Mouse (Mus musculus): ENCODE measurements around the gene Dgkg.

Gene Dgkg

DNA sequence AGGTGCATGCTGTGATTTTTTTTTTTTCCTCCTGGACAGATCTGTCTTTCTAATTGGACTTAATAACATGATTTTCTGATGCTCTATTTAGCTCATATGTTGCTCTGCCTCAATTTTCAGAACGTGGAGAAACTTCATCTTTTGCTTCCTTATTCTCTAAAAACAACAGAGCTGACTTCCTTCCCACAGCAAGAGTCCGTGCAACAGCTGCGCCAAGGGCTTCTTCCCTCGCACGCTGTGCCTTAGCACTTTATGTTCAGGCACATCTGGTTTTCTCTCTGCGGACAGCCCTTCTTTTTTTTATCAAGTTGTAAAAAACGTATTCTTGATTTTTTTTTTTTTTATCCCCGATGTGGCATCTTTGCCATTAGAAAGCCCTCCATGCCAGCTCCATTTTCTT, 111.2 kb downstream of the Dgkg start:
- peak; percentile 10 for DNase-seq (ENCODE audit: low read depth)

DNA sequence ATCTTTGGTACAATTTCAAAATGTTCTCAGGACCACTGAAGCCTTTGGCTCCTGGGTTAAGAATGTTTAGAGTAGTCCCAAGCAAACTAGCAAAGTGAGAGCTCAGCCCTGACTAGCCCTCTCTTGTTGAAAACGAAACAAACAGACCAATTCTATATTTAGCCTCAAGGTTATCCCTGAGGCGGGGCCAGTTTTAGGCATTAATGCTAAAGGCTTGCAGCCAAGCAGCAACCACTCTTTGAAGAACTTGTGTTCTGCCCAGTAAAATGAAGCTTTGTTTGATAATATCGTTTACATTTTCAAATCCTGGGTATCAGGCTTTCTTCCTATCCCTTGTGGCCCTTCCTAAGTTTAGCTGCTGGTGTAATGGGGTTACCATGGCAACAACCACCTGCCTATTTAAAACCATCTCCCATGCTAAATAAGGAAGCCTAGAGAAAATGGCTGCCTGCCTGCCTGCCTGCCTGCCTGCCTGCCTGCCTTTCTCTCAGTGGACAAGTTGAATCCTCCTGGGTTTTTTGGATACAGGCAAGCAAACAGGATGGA, 111.9 kb downstream of the Dgkg start:
- peak; percentile 63 for DNase-seq (ENCODE audit: low read depth)

DNA sequence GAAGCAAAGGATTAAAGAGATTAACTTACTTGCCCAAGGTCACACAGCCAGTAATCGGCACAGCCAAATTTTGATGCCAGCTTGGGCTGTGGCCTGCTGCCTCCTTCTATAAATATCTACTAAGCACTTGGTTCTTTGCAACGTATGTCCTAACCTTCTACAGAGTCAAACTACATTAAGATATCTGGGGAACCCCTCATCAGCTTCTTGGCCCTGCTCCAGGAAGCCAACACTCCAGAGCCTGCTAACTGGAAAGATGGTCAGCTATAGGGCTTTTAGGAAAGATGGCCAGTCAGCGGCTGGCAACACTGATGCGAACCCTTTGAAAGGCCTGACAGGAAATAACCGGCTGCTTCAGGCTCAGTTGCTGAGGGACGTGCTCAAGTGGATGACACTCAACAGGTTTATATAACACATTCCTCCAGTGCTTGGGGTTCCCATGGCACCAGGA, 114.3 kb downstream of the Dgkg start:
- no peak for DNase-seq (ENCODE audit: low read depth)

DNA sequence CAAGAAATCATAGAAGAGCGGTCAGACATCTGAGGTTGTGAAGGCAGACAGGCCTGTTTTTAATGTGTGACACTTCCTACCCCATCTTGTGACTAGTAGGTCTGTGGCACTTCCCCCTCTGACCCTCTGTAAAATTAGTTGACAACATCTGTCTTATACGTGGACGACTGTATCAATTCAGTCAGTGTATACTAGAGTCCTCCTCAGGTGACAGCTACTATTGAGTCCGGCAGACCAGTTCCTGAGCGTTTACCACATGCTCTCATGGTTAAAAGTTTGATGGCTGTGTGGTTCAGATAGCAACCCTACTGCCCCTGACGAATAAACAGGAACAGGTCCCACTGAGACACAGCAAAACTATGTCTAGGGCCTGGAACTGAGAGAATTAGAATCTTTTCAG, 117.7 kb downstream of the Dgkg start:
- DNase-seq (ENCODE audit: low read depth), result no peak

DNA sequence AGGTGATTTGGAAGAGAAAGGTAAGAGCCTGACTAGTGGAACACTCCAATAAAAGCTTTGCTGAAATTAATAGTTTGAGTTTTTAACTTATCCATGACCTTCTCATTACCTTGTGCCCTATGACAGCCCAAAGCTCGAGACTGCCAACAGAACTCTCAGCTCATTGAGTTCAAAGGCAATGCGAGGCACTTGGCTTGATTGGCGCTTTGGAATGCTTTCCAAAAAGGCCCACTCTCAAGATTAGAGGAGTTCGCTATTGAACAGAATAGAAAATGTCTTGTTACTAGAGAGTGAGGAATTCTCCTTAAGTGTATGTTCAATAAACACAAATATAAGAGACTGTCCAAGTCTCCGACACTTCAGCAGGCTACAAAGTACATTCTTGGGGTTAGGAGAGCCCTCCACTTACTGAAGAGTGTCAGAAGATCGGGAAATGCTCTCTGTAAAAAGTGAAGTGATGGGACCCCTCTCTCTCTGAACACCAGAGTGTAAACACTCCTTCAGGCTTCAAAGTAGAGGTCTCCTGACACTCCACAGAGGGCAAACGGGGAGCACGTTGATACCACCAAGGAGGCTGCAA, 120.3 kb downstream of the Dgkg start:
- DNase-seq (ENCODE audit: low read depth), result no peak

DNA sequence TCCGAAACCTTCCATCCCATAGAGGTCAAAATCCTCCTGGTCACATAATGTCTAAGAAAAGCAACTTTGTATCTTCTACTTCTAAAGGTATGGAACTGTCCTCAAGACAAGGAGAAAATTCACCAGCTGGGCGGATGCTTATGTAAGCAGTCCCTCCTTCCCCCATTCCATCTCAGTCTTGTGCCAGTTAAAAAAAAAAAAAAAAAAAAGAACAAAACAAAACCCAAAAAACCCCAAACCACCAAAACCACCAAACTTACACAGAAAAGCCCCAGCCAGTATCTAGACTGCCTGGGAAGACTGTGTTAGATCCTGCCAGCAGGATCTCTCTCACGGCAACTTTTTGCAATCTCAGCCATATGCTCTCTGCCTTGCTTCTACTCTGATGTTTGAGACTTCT, 123.9 kb downstream of the Dgkg start:
- no peak for DNase-seq (ENCODE audit: low read depth)

DNA sequence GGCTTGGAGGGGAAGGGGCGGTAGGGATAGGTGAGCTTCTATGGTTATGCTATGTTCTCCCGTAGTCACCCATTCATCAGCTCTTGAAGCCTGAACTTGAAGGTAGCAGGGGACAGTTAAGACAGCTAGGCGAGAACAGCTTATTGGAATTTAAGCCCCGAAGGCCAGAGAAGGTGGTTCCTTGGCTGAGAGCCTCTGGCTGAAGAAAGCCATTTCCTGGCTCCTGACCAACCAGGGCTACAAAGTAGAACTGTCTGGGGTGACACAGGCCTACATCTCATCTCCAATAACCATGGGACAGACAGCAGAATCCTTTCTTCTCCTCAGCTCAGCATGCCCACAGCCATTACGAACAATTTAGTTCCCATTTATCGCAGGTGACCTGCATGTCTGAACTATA, 125.2 kb downstream of the Dgkg start:
- no peak for DNase-seq (ENCODE audit: low read depth)

GRCm38 (mm10) chr16:22531041-22531440, 126.0 kb downstream of the Dgkg start:
- no peak for DNase-seq (ENCODE audit: low read depth)

GRCm38 (mm10) chr16:22527499-22527939, 129.5 kb downstream of the Dgkg start:
- DNase-seq (ENCODE audit: low read depth), result no peak

GRCm38 (mm10) chr16:22526386-22526785, 130.6 kb downstream of the Dgkg start:
- peak; percentile 45 for DNase-seq (ENCODE audit: low read depth)

DNA sequence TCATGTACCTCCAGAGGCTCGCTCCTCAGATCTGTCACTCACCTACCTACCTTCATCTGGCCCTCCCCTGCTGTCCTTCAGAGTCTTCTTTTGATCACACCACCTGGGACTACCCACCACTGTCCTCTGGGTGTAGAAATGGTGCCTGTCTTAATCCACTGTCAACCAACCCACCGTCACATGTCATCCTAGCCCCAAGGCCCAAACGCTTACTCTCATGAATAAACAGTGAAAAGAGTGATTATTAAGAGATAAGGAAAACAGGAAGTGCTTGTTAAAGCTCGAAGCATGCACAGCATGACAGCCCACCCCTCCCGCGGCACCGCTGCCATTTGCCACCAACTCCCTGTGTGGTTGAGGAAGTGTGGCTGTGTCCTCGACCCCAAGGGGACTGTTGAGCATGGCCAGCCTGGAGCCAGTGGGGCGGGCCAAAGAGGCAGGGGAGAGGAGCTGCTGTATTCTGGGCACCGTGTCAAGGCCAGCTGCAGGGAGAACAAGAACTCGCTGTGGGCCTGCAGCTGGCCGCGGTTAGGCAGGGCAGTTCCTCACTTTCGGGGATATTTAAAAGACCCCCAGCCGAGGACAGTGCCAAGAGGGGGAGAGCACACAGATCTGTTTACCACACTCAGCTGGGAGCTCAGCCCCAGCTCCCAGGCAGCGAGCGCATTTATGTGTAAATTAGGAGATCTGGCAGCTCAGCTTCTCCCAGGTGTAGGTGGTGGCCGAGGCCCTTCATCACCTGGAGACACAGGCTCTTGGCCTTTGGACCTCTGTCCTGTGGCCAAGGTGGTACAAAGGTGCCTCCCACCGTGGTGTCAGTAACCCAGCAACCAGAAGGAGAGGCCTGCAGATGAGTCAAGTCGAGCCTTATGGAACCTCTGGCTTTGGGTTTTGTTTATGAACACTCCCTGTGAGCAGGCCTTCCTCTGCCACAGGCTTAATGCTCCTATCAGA, 139.3 kb downstream of the Dgkg start:
- DNase-seq (ENCODE audit: low read depth), result no peak

- DNase-seq (ENCODE audit: low read depth), result no peak
Measured at GRCm38 (mm10) chr16:22515476-22515875, 141.5 kb downstream of the Dgkg start.

GRCm38 (mm10) chr16:22510861-22511637, 146.0 kb downstream of the Dgkg start:
- DNase-seq (ENCODE audit: low read depth), result no peak

DNA sequence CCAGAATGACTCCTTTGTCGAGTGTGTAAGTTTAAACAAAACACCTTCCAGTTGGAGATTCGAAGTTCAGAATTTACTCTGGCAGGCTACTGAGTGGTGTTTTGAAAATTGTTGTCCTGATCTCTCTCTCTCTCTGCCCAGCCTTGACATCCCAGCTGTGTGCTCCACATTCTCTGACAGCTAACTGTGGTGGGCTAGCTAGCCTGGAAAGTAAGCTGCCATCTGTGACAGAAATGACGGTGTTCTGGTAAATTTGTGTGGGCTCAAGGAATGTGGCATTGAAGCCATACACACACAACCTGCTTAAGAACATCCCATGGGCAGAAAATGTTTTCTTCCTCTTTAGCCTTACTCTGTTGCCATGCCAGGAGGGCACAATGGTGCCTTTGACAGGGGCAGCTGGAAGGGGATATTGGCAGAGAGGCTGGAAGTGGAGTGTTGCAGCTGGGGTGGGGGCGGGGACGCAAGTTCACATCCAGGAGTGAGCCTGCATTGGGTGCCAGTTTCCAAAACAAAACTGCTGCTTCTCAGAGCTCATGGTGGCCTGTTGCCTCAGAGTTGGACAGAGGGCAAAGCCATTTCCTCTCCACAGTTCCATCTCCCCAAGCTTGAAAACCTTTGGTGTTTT, 148.0 kb downstream of the Dgkg start:
- DNase-seq (ENCODE audit: low read depth), result no peak

DNA sequence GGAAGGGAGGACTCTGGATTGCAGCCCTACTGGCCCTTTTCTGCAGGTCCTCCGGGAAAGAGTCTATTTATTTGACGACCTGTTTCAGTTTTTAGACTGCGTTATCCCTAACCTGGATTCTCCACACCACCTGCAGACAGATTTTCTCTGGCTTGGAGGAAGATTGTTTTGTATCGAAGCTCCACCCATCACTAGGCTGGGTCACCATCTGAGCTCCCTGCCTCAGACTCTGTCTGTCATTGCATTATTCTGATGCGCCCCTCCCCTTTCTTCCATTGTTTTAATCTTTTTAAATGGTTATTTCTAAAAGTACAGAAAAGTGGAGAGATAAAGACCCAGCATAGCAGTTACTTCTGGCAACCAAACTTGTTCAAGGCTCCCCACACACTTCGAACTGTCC, 151.4 kb downstream of the Dgkg start:
- DNase-seq (ENCODE audit: low read depth), result no peak

GRCm38 (mm10) chr16:22504851-22505250, 152.2 kb downstream of the Dgkg start:
- DNase-seq (ENCODE audit: low read depth), result no peak

GRCm38 (mm10) chr16:22504049-22504448, 153.0 kb downstream of the Dgkg start:
- no peak for DNase-seq (ENCODE audit: low read depth)

DNA sequence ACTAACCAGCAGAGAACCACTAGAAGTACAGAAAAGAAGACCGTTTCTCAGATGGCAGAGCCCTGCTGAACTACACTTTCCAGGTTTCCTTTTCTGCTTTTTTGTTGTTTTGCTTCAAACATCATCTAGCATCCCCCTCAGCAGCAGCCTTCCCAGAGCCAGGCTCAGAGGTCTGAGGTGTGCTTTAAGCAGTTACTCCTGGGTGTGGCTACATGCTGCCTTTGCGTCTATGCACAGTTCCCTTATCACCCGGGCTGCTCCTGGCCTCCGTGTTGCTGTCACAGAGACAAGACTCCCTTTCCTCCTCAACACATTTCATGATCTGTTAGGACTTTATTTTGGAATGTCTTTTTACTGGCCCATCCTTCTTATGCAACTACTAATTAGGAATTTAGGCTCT, 153.6 kb downstream of the Dgkg start:
- no peak for DNase-seq (ENCODE audit: low read depth)

DNA sequence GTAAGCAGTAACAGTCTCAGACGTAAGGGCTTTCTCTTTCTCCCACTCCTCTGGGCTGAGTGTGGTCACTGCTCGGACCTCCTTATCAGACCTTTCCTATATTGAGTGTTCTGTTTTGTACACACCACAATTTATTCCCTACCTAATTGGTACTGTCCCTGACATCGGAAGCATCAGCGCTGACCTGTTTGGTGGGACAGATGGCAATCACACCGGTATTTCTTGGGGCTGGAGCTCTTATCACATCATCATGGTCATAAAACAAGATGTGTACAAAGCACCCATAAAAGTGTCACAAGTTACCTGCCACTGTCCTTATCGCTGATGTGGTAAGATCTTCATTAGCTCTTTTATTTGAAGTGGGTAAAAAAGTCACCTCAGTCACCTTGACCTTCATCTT, 155.2 kb downstream of the Dgkg start:
- no peak for DNase-seq (ENCODE audit: low read depth)

DNA sequence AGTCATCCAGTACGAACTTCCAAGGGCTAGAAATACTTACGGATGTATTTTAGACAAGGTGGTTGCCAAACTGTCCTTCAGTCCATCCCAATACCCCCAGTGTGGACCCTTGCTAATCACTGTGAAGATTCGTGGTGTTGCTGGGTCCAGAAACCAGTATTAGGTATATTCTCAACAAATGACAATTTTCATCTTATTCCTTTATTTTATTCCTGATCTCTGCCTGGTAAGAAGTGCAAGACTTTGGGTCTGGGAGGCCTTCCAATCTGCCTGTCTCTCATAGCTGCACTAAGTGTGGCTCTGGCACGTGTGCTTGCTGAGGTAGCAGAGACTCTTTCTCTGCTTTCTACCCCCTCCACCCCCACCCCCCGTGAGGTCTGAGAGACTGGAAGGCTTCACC, 156.5 kb downstream of the Dgkg start:
- no peak for DNase-seq (ENCODE audit: low read depth)

DNA sequence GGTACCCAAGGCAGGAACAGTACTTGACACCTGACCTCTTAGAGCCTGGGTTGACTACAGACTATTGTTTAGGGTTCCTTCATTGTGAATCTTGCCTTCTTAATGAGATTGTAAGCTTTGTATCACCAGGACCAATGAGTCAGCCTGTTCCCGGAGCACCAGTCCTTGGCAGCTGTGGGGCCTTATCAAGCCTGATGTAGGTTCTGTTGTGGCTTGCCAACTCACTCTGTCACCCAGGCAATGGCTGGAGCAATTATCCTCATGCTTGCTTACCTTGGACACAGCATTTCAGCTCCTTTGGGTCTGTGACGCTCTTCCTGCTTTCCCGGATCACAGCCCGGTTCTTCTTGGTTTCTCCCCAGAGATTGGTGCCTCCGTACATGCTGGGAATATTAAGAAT, 157.1 kb downstream of the Dgkg start:
- DNase-seq (ENCODE audit: low read depth), result no peak

DNA sequence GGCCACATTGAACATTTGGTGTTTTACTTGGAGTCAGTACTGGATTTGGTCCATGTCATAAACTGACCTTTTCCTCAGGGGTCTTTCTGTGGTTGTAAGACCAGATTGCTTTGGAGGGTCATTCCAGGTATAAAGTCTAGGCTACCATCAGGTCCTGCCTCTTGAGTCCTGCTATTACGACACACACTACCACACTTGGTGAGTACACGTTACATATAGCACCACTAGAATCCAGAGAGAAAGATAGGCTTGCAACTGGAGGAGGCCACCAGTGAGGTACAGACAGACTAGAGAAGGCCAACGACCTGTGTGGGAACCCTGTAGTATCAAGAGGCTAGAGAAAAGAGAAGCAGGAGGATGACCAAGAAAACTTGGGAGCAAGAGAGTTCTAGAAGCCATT, 157.6 kb downstream of the Dgkg start:
- no peak for DNase-seq (ENCODE audit: low read depth)
